Mouse (Mus musculus) C2C12 (cell line): Measurements from ENCODE around the gene Kdm6a.

ENCODE experiments used
- CEBPB ChIP-seq: IDR thresholded peaks from one replicate; pipeline ENCODE4 v1.6.1; 2011; ENCODE audit warnings: low read depth, mild to moderate bottlenecking, control low read depth, moderate library complexity
- CTCF ChIP-seq: IDR thresholded peaks from one replicate; pipeline ENCODE4 v1.5.1; 2011; ENCODE audit not compliant: control insufficient read depth, insufficient read depth, insufficient read length
- MAX ChIP-seq: IDR thresholded peaks from one replicate; pipeline ENCODE4 v1.6.1; 2011; ENCODE audit warnings: mild to moderate bottlenecking, control low read depth
- MYOD1 ChIP-seq: IDR thresholded peaks from one replicate; pipeline ENCODE4 v1.6.1; 2011; ENCODE audit warnings: low read depth; ENCODE audit not compliant: control insufficient read depth, insufficient read length
- MYOG ChIP-seq: IDR thresholded peaks from one replicate; pipeline ENCODE4 v1.6.1; 2011; ENCODE audit not compliant: control insufficient read depth, insufficient read length; ENCODE audit errors: extremely low read depth
- USF1 ChIP-seq: IDR thresholded peaks from one replicate; pipeline ENCODE4 v1.6.1; 2011; ENCODE audit warnings: low read depth, mild to moderate bottlenecking, control low read depth, moderate library complexity

GRCm38 (mm10) chrX:18179492-18179891 is 17.1 kb downstream of the Kdm6a start:
- TF ChIP-seq CTCF (no peak), MYOG (no peak), USF1 (no peak), MYOD1 (no peak), MAX (no peak), CEBPB (no peak)
